Mouse (Mus musculus) gonadal fat pad, adult 2 months (tissue): ENCODE results near the gene Gm20517. TPM values are rescaled to one million over a fixed set of nuclear protein-coding genes. Genes with fewer than 3 reads are reported as not detected.

Experiments used
- DNase-seq: peaks from one replicate; pipeline ENCODE4 v3.0.0-alpha.2; 2012; ENCODE audit warnings: low read depth
- polyA plus RNA-seq: library from polyadenylated mRNA; depleted of rRNA; stranded (reverse); fragments of >200 nt; gene quantifications from 2 replicates; pipeline ENCODE4 v1.2.3, GENCODE M21; 2012; rRNA removed

Gm20517 gene
- polyA plus RNA-seq, 1 experiment: 0.81 TPM

DNA sequence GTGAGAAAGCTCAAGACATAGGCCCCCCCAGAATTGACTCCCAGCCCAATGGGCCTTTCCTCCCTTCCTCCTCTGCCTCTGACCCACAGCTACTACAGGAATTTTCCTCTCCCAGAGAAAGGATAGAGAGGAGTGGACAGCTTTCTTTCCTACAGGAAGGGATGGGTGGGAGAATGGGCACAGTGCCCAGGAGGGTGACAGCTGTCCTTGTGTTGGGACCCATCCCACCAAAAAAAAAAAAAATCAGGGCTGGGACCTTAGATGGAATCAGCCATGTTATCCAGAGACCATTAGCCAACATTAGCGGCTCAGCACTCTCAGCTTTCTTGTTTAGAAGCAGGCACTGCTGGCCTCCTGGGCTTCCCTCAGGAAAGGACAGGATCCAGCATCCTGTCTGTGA, 94.8 kb downstream of the Gm20517 start:
- DNase-seq: no peak

GRCm38 (mm10) chr17:47707961-47708360, 96.6 kb downstream of the Gm20517 start:
- no peak for DNase-seq

GRCm38 (mm10) chr17:47708972-47709371, 97.6 kb downstream of the Gm20517 start:
- no peak for DNase-seq

DNA sequence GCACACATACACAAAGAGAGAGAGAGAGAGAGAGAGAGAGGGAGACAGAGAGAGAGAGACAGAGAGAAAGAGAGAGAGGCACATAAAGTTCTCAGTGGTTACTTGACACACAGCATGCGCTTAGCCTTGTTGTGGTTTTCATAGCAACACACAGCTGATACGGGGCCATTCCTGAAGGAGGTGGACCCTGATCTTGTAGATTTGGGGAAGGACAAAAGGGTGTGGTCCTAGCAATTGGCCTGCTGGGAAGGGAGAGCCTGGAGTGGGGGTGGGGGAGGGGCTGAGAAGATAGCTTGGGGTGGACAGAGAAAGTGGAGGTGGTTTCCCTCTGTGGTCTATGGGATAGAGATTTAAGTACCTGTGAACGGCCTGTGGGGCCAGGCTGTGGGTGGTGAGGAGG, 98.6 kb downstream of the Gm20517 start:
- no peak for DNase-seq

DNA sequence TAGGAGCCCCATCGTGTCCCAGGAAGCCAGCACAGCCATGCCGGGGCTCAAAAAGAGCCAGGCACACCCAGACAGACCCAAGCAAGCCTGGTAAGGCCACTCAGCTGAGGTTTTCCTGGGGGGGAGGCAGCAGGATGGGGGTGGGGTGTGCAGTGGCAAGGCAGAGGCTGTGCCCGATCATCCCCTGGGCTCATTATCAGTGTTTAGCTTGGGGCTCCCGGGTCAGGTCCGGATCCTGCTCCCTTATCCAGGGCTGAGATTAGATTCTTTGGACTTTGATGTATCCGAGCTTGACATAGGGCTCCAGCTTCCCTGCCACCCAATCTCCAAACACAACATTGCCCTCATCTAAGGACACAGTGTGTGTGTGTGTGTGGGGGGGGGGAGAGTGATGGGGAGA, 100.5 kb downstream of the Gm20517 start:
- DNase-seq: no peak

- no peak for DNase-seq
Observed at GRCm38 (mm10) chr17:47712889-47713571, 101.6 kb downstream of the Gm20517 start.

GRCm38 (mm10) chr17:47715037-47715436, 103.6 kb downstream of the Gm20517 start:
- DNase-seq: no peak

DNA sequence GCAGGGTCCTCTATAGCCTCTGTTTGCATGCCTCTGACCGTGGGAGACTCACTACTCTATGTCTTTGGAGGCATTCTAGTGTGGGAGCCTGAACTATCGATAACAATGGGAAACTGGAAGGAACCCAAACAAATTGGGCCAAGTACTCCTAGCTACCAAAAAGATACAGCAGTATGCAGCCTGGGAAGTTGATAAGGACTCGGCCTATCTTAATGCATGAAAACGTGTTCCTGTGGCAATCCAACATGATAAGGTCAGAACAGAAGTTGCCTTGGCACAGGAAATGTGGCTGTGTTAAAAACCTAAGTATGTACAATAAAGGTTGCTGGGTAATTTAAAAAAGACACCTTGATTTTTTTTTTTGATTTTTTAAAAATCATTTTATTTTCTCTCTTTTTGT, 109.8 kb downstream of the Gm20517 start:
- DNase-seq: no peak

DNA sequence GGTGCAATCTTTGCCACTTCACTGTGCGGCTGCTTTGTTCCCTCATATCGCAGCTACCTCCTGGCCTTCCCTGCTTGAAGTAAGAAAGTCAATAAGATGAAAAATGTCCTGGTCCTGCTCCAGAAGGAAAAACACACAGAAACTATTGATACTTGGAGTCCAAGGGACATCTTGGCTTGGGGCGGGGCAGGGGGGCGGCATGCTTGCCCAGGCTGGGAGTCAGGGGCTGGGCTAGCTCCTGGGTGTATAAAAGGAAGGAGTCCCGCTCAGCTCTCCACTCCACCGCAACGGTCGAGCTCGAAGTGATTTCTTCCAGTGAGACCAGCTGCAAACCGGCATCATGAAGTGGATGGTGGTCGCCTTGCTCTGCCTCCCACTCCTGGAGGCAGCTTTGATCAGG, 115.2 kb downstream of the Gm20517 start, which contains the start of gene Pgc:
TSS of gene Pgc (plus strand) at position 277 of the 400 bp plus-strand sequence.
- DNase-seq: no peak

DNA sequence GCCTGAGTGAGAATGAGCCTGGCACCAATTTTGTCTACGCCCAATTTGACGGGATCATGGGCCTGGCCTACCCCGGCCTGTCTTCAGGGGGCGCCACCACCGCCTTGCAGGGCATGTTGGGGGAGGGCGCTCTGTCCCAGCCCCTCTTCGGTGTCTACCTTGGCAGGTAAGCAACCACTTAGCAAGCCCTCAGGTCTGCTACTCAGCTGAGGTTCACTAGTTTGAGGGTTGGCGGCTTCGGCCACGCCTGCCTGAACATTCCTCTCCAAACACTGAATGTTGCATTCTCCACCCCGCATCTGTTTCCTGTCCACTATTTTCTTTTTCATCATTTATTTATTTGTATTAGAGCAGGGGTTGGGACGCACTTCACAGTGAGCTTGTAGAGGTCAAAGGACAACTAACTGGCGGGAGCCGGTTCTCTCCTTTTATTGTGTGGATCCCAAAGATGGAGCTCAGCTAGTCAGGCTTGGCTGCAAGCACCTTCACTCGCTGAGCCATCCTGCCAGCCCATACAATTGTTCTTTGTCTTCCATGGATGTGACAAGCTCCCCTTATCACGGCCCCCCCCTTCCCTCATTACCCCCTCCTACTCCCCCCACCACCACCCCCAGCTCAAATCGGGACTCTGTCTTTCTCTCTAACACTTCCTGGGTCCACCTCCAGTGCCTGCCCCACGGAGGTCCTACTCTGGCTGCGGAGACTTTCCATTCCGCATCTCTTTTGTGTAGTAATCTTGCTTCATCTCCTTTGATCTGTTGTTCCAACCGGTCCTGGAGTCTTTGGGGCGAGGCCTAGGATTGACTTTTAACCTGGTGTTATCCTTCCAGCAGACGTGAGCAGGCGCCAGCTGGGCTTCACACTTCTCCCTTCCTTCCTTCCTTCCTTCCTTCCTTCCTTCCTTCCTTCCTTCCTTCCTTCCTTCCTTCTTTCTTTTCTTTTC, 119.5 kb downstream of the Gm20517 start:
- no peak for DNase-seq

Other genes starting within 250 kb of the Gm20517 start
- 28.8 and 28.9 TPM in 2 replicates for gene Mrps10, start 242.7 kb upstream of the Gm20517 start, polyA plus RNA-seq
- 0.65 and 0.71 TPM in 2 replicates for gene Guca1b, start 226.2 kb upstream of the Gm20517 start, polyA plus RNA-seq
- 1.4 and 1.6 TPM in 2 replicates for gene Guca1a, start 211.0 kb upstream of the Gm20517 start, polyA plus RNA-seq
- gene AI661453, start 175.0 kb upstream of the Gm20517 start, polyA plus RNA-seq: 1.6 and 1.8 TPM in 2 replicates
- gene 1700001C19Rik, start 174.2 kb upstream of the Gm20517 start, polyA plus RNA-seq: 3.9 and 4.3 TPM in 2 replicates
- 22.7 and 23.1 TPM in 2 replicates for gene Taf8, start 109.3 kb upstream of the Gm20517 start, polyA plus RNA-seq
- gene Ccnd3, start 106.5 kb upstream of the Gm20517 start, polyA plus RNA-seq: 164 and 194 TPM in 2 replicates
- 9.5 and 9.8 TPM in 2 replicates for gene Bysl, start 97 bp upstream of the Gm20517 start, polyA plus RNA-seq
- gene Med20, start within 50 bp of the Gm20517 start, polyA plus RNA-seq: 28.7 and 35.4 TPM in 2 replicates
- gene Usp49, start 19.1 kb downstream of the Gm20517 start, polyA plus RNA-seq: 8.3 and 8.4 TPM in 2 replicates
- 98.7 and 117 TPM in 2 replicates for gene Tomm6, start 76.8 kb downstream of the Gm20517 start, polyA plus RNA-seq
- gene Frs3, start 77.4 kb downstream of the Gm20517 start, polyA plus RNA-seq: 10.2 and 11.6 TPM in 2 replicates
- 1.5 and 2.7 TPM in 2 replicates for gene Gm21981, start 82.9 kb downstream of the Gm20517 start, polyA plus RNA-seq
- 2.6 and 3.2 TPM in 2 replicates for gene Prickle4, start 83.1 kb downstream of the Gm20517 start, polyA plus RNA-seq
- 0.27 and 0.44 TPM in 2 replicates for gene Pgc, start 115.3 kb downstream of the Gm20517 start, polyA plus RNA-seq
- 18.6 and 22.1 TPM in 2 replicates for gene Tfeb, start 125.4 kb downstream of the Gm20517 start, polyA plus RNA-seq
- gene Mdfi, start 223.1 kb downstream of the Gm20517 start, polyA plus RNA-seq: 11.0 and 11.2 TPM in 2 replicates